Mouse (Mus musculus) naive thymus-derived CD4-positive, alpha-beta T cell, adult 2 months (primary cell): ENCODE data around the gene Tmc5.

ENCODE experiments used
- DNase-seq: peaks from one replicate; pipeline ENCODE4 v3.0.0-alpha.2; 2011; ENCODE audit warnings: low read depth

Tmc5 gene

GRCm38 (mm10) chr7:118611185-118611749 lies 14.2 kb downstream of the Tmc5 start:
- DNase-seq = no peak

- no peak for DNase-seq
Measured at GRCm38 (mm10) chr7:118611933-118612332, 14.8 kb downstream of the Tmc5 start.

- no peak for DNase-seq
Measured at GRCm38 (mm10) chr7:118614076-118614475, 17.0 kb downstream of the Tmc5 start.

GRCm38 (mm10) chr7:118618104-118618503 lies 21.0 kb downstream of the Tmc5 start:
- DNase-seq = no peak

- DNase-seq = no peak
Measured at GRCm38 (mm10) chr7:118620243-118620906, 23.3 kb downstream of the Tmc5 start.

- DNase-seq = no peak
Measured at GRCm38 (mm10) chr7:118621094-118621493, 24.0 kb downstream of the Tmc5 start.

- no peak for DNase-seq
Measured at GRCm38 (mm10) chr7:118627550-118628298, 30.6 kb downstream of the Tmc5 start.

GRCm38 (mm10) chr7:118633094-118633493 lies 36.0 kb downstream of the Tmc5 start:
- no peak for DNase-seq

- DNase-seq = no peak
Measured at GRCm38 (mm10) chr7:118633951-118634350, 36.9 kb downstream of the Tmc5 start.

GRCm38 (mm10) chr7:118637466-118637865 lies 40.4 kb downstream of the Tmc5 start:
- DNase-seq = no peak

GRCm38 (mm10) chr7:118646237-118646636 lies 49.1 kb downstream of the Tmc5 start:
- DNase-seq = no peak

GRCm38 (mm10) chr7:118649328-118649727 lies 52.2 kb downstream of the Tmc5 start:
- DNase-seq = no peak

GRCm38 (mm10) chr7:118650119-118650518 lies 53.0 kb downstream of the Tmc5 start:
- DNase-seq = no peak

- DNase-seq = no peak
Measured at GRCm38 (mm10) chr7:118650891-118651290, 53.8 kb downstream of the Tmc5 start.

GRCm38 (mm10) chr7:118652572-118653295 lies 55.6 kb downstream of the Tmc5 start:
- no peak for DNase-seq

- DNase-seq = no peak
Measured at GRCm38 (mm10) chr7:118656730-118657129, 59.6 kb downstream of the Tmc5 start.

GRCm38 (mm10) chr7:118667773-118668172 lies 70.7 kb downstream of the Tmc5 start:
- DNase-seq = no peak

- no peak for DNase-seq
Measured at GRCm38 (mm10) chr7:118670142-118670541, 73.0 kb downstream of the Tmc5 start.

GRCm38 (mm10) chr7:118676826-118677225 lies 79.7 kb downstream of the Tmc5 start:
- no peak for DNase-seq

- DNase-seq = peak; percentile 70
Measured at GRCm38 (mm10) chr7:118688199-118688598, 91.1 kb downstream of the Tmc5 start.

- no peak for DNase-seq
Measured at GRCm38 (mm10) chr7:118689088-118689487, 92.0 kb downstream of the Tmc5 start.

GRCm38 (mm10) chr7:118691287-118691686 lies 94.2 kb downstream of the Tmc5 start:
- DNase-seq = no peak

- no peak for DNase-seq
Measured at GRCm38 (mm10) chr7:118696146-118696545, 99.0 kb downstream of the Tmc5 start.
